Mouse (Mus musculus): ENCODE data around the gene Dync1li2.

- TF ChIP-seq CTCF (IDR thresholded peaks at IDR 0.05; ENCODE audit: insufficient read depth, low read length) (no peak), POLR2A (IDR thresholded peaks at IDR 0.05; ENCODE audit: borderline replicate concordance, extremely low read depth, low read depth, low read length) (no peak)
These were observed 36.3 kb downstream of the Dync1li2 start for GRCm38 (mm10) chr8:104406340-104407128.
